Mouse (Mus musculus) cerebellum, adult 9-10 months (tissue): Measurements from ENCODE around the gene Slitrk6.

Experiments used
- DNase-seq: peaks from one replicate; pipeline ENCODE4 v3.0.0; 2022

The Slitrk6 gene

DNA sequence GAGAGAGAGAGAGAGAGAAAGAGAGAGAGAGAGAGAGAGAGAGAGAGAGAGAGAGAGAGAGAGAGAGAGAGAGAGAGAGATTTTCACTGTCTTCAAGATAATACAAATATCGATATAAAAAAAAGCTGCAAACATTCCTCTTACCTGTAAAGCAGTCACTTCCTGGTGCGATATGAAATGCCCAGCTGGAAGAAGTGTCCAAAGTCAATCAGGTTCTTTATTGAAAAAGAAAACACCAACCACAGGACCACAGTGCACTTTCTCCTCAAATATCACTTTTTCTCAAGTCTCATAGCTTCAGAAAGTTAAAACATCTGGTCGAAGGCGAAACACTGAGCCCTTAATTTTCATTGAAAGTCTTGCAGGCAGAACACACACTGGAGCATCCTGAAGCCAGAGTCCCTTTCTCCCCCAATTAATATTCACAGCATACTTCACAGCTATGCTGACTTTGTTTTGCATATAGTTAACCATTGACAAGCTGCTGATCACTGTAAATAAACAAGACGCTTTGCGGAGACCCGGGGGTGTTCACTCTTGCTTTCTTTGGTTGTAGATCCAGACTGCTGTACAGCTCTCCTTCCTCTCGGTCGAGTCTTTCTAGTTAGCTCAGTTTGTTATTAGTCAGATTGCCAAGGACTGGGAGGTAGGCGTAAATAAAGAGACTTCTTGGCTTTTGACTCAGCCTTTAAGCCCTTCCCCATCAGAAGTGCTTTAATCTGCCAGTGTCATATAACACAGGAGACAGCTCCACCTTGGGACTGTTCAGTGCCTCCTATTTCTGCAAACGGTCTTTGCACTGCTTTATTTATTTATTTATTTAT lies at the start of gene Slitrk6:
Gene Slitrk6 (minus strand): TSS at position 666 of the 824 bp plus-strand sequence.
- DNase-seq = no peak

GRCm38 (mm10) chr14:110777546-110777945 lies 22.6 kb upstream of the Slitrk6 start:
- no peak for DNase-seq

- DNase-seq = no peak
Observed at GRCm38 (mm10) chr14:110770694-110771093, 15.7 kb upstream of the Slitrk6 start.

DNA sequence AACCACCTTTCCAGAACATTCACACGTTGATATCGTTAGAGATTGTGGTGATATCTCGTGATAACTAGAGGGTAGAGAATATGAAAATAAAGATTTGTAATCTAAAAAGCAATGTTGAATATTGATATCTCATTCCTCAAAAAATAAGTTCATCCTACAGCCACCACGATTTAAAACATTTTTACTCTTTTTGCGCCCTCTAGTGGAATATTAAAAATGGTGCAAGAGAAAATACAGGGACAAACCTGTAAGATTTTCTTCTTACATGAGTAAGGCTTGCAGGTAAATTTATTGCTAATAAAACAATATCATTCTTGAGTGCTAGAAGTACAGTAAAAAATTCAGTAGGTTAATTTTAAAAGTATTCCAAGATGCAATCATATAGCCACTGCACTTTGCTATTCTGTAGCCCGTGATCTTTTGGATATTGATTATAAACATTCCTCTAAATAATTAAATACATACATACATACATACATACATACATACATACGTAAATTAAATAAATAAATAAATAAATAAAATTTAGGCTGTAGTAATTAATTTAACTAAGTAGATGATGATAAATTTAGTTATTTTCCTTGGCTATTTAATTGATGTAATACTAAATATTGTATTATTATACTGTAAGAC lies 7.8 kb upstream of the Slitrk6 start:
- peak; percentile 9 for DNase-seq

- DNase-seq = no peak
Observed at GRCm38 (mm10) chr14:110760909-110761308, 6.0 kb upstream of the Slitrk6 start.

DNA sequence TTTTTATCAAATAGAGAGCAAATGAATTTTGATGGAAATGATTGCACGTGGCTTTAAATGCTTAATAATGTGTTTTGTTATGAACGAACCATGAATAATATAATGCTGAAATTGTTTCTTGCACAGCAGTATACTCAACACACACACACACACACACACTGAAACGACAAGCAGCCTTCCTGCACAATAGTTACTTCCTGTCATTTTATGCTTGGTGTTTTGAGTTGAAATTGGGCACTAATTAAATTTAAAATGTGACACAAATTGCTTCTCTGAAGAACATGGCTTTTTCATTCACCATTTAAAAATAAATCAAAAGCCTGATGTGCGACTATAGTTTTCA lies 330 bp upstream of the Slitrk6 start:
- DNase-seq = no peak

DNA sequence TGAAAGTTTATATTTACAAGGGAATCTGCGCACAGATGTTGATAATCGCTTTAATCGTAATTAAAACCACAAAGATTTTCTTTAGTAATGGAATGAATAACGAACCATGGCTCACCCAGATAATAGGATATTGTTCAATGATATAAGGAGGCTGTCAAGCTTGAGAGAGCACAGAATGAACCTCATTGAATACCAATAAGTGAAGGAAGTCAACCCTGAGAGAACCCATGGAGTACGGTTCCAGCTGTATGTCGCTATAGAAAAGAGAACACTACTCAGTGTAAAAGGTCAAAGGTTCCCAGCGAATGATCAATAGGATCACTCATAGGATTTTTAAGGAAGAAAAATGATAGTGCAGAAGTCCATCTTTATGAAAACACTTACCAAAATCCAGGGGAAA lies 15.1 kb downstream of the Slitrk6 start:
- DNase-seq = no peak

DNA sequence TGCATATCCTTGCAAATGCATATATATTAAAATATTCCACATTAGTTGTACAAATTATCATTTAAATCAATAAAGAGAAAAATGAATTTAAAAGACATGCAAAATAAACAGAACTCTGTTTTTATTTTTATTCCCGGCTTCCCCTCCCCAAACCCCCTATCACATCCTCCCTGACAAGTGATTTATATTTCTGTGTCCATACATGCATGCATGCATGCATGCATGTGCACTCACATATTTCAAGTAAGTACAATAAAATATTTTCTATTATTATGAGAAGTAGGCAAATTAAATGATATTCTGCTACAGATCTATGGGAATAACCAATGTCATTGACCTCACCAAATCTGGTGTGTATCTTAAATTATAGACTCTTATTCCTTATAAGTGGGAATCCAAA lies 15.6 kb downstream of the Slitrk6 start:
- no peak for DNase-seq

DNA sequence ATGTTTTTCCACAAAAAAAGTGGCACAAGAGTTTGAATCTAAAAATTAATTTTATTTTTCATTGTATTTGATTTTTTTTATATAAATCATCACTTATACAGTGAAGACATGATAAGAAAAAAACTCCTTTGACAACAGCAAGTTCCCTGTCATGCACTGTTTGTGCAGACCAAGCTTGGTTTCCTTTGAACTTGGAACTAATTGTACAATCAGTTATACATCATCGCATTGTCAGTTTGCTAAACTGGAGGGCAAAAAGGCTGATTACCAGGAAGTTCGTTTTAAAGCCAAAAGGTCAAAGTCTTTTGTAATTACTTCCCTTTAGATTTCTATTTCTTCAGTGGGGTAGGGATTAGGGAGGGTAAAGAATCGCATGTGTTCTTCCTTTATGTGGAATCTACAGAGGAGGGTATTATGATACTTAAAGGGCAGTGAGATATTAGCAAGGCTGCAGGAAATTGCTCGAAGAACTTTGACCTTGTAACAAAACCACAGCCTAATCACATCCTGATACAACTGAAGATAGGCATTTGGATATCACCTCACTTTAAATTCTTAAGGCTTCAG lies 26.5 kb downstream of the Slitrk6 start:
- DNase-seq = no peak

DNA sequence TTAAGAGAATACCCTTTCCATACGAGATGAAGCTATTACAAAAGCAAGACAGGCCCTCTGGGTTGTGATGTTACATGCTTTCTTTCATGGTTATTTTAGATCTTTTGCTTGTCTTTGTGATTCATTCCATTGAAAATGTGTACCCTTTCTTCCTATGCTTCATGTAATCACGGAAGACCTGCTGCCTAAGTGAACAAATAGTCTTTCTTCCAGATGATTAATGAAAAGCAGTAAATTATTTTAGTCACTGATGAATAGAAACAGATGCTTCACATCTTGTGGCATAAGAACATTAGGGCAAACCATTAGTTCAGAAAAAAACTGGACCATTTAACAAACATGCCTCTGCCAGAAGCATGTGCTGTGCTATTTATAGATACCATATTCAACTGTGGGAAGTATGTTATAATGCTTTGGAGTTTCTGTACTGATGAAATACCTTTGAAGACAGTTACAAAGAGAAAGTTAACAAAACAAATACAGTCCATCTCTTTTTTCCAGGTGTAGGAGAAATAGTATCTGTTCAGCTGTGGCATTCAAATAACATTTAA lies 30.8 kb downstream of the Slitrk6 start:
- DNase-seq = no peak
